Mouse (Mus musculus) forebrain, embryonic 13.5 days (tissue): Measurements from ENCODE around the gene 2310022A10Rik. TPM values are rescaled to one million over a fixed set of nuclear protein-coding genes. Genes with fewer than 3 reads are reported as not detected.

Experiments
- ATAC-seq: fragments of 200-750 bp; cut with Nextera tagmentation; 2 replicates; pipeline ENCODE4 v1.8.0; 2017
- H3K27ac ChIP-seq: fragments of 300-500 bp; sonication (generic); 2 replicates; pipeline ENCODE4 v1.5.1; 2015; ENCODE audit warnings: inconsistent platforms, mild to moderate bottlenecking, moderate library complexity
- H3K27me3 ChIP-seq: fragments of 300-500 bp; sonication (generic); 2 replicates; pipeline ENCODE4 v1.6.1; 2015; ENCODE audit warnings: mild to moderate bottlenecking, inconsistent platforms
- H3K36me3 ChIP-seq: fragments of 300-500 bp; sonication (generic); 2 replicates; pipeline ENCODE4 v1.6.1; 2015; ENCODE audit warnings: mild to moderate bottlenecking, inconsistent platforms; ENCODE audit not compliant: poor library complexity, severe bottlenecking
- H3K4me1 ChIP-seq: fragments of 300-500 bp; sonication (generic); 2 replicates; pipeline ENCODE4 v1.6.1; 2015; ENCODE audit warnings: inconsistent platforms
- H3K4me2 ChIP-seq: fragments of 300-500 bp; sonication (generic); 2 replicates; pipeline ENCODE4 v1.6.1; 2015; ENCODE audit warnings: inconsistent platforms, mild to moderate bottlenecking, moderate library complexity
- H3K4me3 ChIP-seq: fragments of 300-500 bp; sonication (generic); 2 replicates; pipeline ENCODE4 v1.5.1; 2015; ENCODE audit warnings: mild to moderate bottlenecking, inconsistent platforms
- H3K9ac ChIP-seq: fragments of 300-500 bp; sonication (generic); 2 replicates; pipeline ENCODE4 v1.6.1; 2015; ENCODE audit warnings: mild to moderate bottlenecking, inconsistent platforms
- H3K9me3 ChIP-seq: fragments of 300-500 bp; sonication (generic); replicated peaks from 2 replicates; pipeline ENCODE4 v1.6.1; 2016; ENCODE audit warnings: inconsistent platforms
- WGBS: fragments of 180-500 bp; shearing (Covaris S2); methylation state at CpG from one replicate; pipeline ENCODE4 v1.1.7; 2015; 5-methylcytosine and 5-hydroxymethylcytosine counted together
- polyA plus RNA-seq: library from polyadenylated mRNA; unstranded; fragments of >200 nt; fragmentation: Nextera tagmentation; extraction: Ambion mirVana; gene quantifications from 2 replicates; pipeline ENCODE4 v1.2.1, GENCODE M21; 2015

The 2310022A10Rik gene
- polyA plus RNA-seq, 1 experiment from 2014 or later, result 35.1 TPM

DNA sequence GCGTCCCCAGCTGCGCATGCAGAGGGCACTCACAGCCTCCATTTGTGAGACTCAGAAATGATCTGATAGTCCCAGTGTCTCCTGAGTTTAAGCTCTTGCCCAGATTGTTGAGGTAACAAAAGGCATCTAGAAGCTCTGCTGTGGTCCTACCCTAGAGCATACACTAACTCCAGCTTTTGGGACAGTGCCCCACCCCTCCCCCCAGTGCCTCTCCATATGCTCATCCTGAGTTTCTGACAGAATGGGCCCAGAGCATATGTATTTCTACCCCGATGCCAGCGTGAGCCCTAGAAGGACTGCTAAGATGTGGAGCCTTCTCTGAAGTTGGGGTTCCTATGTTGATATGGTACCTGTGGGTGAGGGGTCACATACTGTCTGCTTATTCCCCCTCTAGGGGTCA is 78.4 kb downstream of the 2310022A10Rik start:
- Histone ChIP-seq H3K4me2 (no peak overlapping the region), H3K27me3 (no peaks in the 10 kb centered on the region), H3K27ac (no peak overlapping the region), H3K4me1 (no peaks in the 10 kb centered on the region), H3K36me3 (peaks cover 91% of the 10 kb centered on the region), H3K4me3 (no peak overlapping the region), H3K9ac (no peak overlapping the region), H3K9me3 (no peaks in the 10 kb centered on the region)
- WGBS, result 95% methylated on average over 4 of the region's 4 CpGs
- no peak for ATAC-seq

Other genes with a start within 250 kb of the 2310022A10Rik start
- 10.5 and 13.4 TPM in 2 replicates for gene Ltbp4, start 215.5 kb upstream of the 2310022A10Rik start, polyA plus RNA-seq
- 85.4 and 89.3 TPM in 2 replicates for gene Shkbp1, start 197.2 kb upstream of the 2310022A10Rik start, polyA plus RNA-seq
- gene Gm20479, start 195.8 kb upstream of the 2310022A10Rik start, polyA plus RNA-seq, result 0.62 TPM in 1 of 2 replicates, not detected in the other
- gene Sptbn4, start 105.5 kb upstream of the 2310022A10Rik start, polyA plus RNA-seq, result 0.43 and 0.71 TPM in 2 replicates
- 16.8 and 17.3 TPM in 2 replicates for gene Blvrb, start 105.3 kb upstream of the 2310022A10Rik start, polyA plus RNA-seq
- gene Sertad3, start 79.5 kb upstream of the 2310022A10Rik start, polyA plus RNA-seq, result 18.8 and 19.2 TPM in 2 replicates
- 8.5 and 8.7 TPM in 2 replicates for gene Sertad1, start 66.3 kb upstream of the 2310022A10Rik start, polyA plus RNA-seq
- 1.5 and 1.8 TPM in 2 replicates for gene Prx, start 53.9 kb upstream of the 2310022A10Rik start, polyA plus RNA-seq
- 0.50 and 0.56 TPM in 2 replicates for gene Hipk4, start 30.0 kb upstream of the 2310022A10Rik start, polyA plus RNA-seq
- gene Pld3, start within 50 bp of the 2310022A10Rik start, polyA plus RNA-seq, result 68.2 and 72.8 TPM in 2 replicates
- gene Akt2, start 38.3 kb downstream of the 2310022A10Rik start, polyA plus RNA-seq, result 75.2 and 82.2 TPM in 2 replicates
- gene Ttc9b, start 100.7 kb downstream of the 2310022A10Rik start, polyA plus RNA-seq, result 37.3 and 42.7 TPM in 2 replicates
- gene Map3k10, start 121.4 kb downstream of the 2310022A10Rik start, polyA plus RNA-seq, result 9.0 TPM in 2 replicates
- 10.8 and 12.3 TPM in 2 replicates for gene Zfp607b, start 136.1 kb downstream of the 2310022A10Rik start, polyA plus RNA-seq
- gene Zfp60, start 178.2 kb downstream of the 2310022A10Rik start, polyA plus RNA-seq, result 116 and 129 TPM in 2 replicates